Mouse (Mus musculus) myocyte (in vitro differentiated cells): Measurements from ENCODE around the gene Sox6.

Experiments
- MAX ChIP-seq: IDR thresholded peaks from one replicate; pipeline ENCODE4 v1.6.1; 2011; ENCODE audit warnings: low read depth, mild to moderate bottlenecking, control low read depth
- MYOD1 ChIP-seq, 3 experiments: IDR thresholded peaks; one replicate each; pipeline ENCODE4 v1.6.1; 2011; ENCODE audit warnings: control low read depth in 2 of 3, low read depth in 2 of 3, mild to moderate bottlenecking in 2 of 3, moderate library complexity in 1 of 3; ENCODE audit not compliant: insufficient read length in 2 of 3, control insufficient read depth in 1 of 3
- MYOG ChIP-seq, 3 experiments: IDR thresholded peaks; one replicate each; pipeline ENCODE4 v1.6.1; 2011; ENCODE audit warnings: control low read depth in 2 of 3, low read depth in 2 of 3, mild to moderate bottlenecking in 2 of 3; ENCODE audit not compliant: insufficient read length in 2 of 3, control insufficient read depth in 1 of 3, insufficient read depth in 1 of 3
- POLR2A ChIP-seq: IDR thresholded peaks from one replicate; pipeline ENCODE4 v1.6.1; 2011; ENCODE audit warnings: low read depth, mild to moderate bottlenecking, control low read depth, moderate library complexity; ENCODE audit not compliant: insufficient read length
- TCF12 ChIP-seq: IDR thresholded peaks from one replicate; pipeline ENCODE4 v1.6.1; 2011; ENCODE audit warnings: mild to moderate bottlenecking, control low read depth; ENCODE audit not compliant: poor library complexity, insufficient read depth, severe bottlenecking

DNA sequence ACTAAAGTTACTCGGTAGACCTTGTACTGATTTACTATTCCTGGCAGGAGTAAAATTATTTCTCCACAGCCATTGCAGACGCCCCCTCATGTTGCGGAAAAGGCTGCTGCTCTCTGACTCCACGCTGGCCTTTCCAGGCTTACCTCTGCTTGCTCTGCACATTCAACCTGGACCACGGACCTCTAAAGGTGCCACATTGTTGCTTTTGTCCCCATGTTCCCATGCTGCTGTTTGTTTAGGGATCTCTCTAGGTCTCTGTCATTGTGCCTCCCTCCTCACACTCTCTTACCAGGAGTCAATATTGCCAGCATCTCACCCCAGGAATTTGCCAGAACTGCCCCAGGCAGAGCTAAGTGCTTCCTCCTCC, 473.6 kb downstream of the Sox6 start:
- TF ChIP-seq POLR2A (no peak), TCF12 (no peak), MYOD1 (IDR thresholded peaks at IDR 0.05; ENCODE audit: control insufficient read depth in 1 of 3, insufficient read length in 2 of 3, low read depth in 2 of 3) (no peak), MAX (no peak), MYOG (IDR thresholded peaks at IDR 0.05; ENCODE audit: control insufficient read depth in 1 of 3, insufficient read depth in 1 of 3, insufficient read length in 2 of 3, low read depth in 2 of 3) (no peak)
